19 mouse cellular contexts compared by ENCODE assay signal in genomic region chr9:96708905-96709304, GRCm38 (mm10).
"Had no signal": no experiment of that assay in that cellular context is flagged by ENCODE, and none has a peak within 500 bp of the region (broad histone marks: within the 10 kb centered on the region; RNA-seq: fewer than 3 reads in every experiment).

No protein-coding gene starts in this region.

- H3K4me3 ChIP-seq: midbrain, embryonic 10.5 days; midbrain, embryonic 12.5 days; myocyte; neural tube, embryonic 13.5 days; neural tube, embryonic 15.5 days had no signal

- ATAC-seq: midbrain, embryonic 16.5 days had no signal

- H3K36me3 ChIP-seq: midbrain, embryonic 10.5 days; midbrain, embryonic 12.5 days; neural tube, embryonic 15.5 days had no signal

- H3K9ac ChIP-seq: lung, embryonic 14.5 days; midbrain, embryonic 12.5 days; neural tube, embryonic 13.5 days; neural tube, embryonic 15.5 days had no signal

- DNase-seq: lung, adult 18-20 months; lung, embryonic 14.5 days; lung, postnatal 10 days; lung, postnatal 4 days; midbrain, embryonic 14.5 days; retina, postnatal 1 day; right cerebral cortex, adult 18-20 months; right cerebral cortex, postnatal 25 days; right cerebral cortex, postnatal 4 days; spleen, adult 18-20 months; thymus, adult 18-20 months; thymus, postnatal 14 days; thymus, postnatal 4 days had no signal

- H3K27me3 ChIP-seq: midbrain, embryonic 12.5 days; neural tube, embryonic 13.5 days; neural tube, embryonic 15.5 days had no signal

- H3K9me3 ChIP-seq: midbrain, embryonic 10.5 days; midbrain, embryonic 12.5 days; neural tube, embryonic 13.5 days; neural tube, embryonic 15.5 days had no signal

- H3K4me2 ChIP-seq: lung, embryonic 14.5 days; midbrain, embryonic 12.5 days; neural tube, embryonic 13.5 days; neural tube, embryonic 15.5 days had no signal

- H3K27ac ChIP-seq: midbrain, embryonic 10.5 days; midbrain, embryonic 12.5 days; neural tube, embryonic 13.5 days; neural tube, embryonic 15.5 days had no signal
